Mouse (Mus musculus): ENCODE measurements at regions not wholly inside any gene's neighbourhood (a gene's known extent, or its start where the extent isn't known, plus 50 kb on each side); places are given as distances from the start of the nearest gene placed in this dataset.

GRCm38 (mm10) chr11:82602250-82602649 lies 161.9 kb downstream of the Cct6b start:
- ChIA-PET CTCF (interaction anchor here in 3 of 4 experiments (1.0 to 3.0 kb wide), 3 partner anchors 11 to 12 kb away, joined by 6 to 13 read pairs (median 7); no protein-coding TSS in a partner anchor), POLR2A (no interaction called here)

- ChIA-PET CTCF (interaction anchor here in 1 of 4 experiments (1.2 kb wide), 1 partner anchor 13 kb away, joined by 6 read pairs; no protein-coding TSS in a partner anchor), POLR2A (no interaction called here)
Observed at GRCm38 (mm10) chr11:82600151-82600550, 164.0 kb downstream of the Cct6b start.

- CTCF ChIA-PET, result interaction anchor here in 1 of 4 experiments (0.7 kb wide), 1 partner anchor 16 kb away, joined by 4 read pairs; no protein-coding TSS in a partner anchor
- POLR2A ChIA-PET, result interaction anchor here in 1 of 4 experiments (0.5 to 1.2 kb wide), 3 partner anchors 117 to 230 kb away, joined by 3 read pairs; no protein-coding TSS in a partner anchor
Observed at GRCm38 (mm10) chr11:82597757-82598156, 166.4 kb downstream of the Cct6b start.

GRCm38 (mm10) chr11:82596801-82597200 lies 167.3 kb downstream of the Cct6b start:
- CTCF ChIA-PET, result interaction anchor here in 2 of 4 experiments (0.6 to 1.3 kb wide), 7 partner anchors 13 to 1358 kb away, joined by 3 to 5 read pairs (median 3); no protein-coding TSS in a partner anchor
- POLR2A ChIA-PET, result interaction anchor here in 2 of 4 experiments (0.5 to 0.9 kb wide), 2 partner anchors 159 to 164 kb away, joined by 3 read pairs; no protein-coding TSS in a partner anchor

GRCm38 (mm10) chr11:82589761-82590160 lies 174.4 kb downstream of the Cct6b start:
- ChIA-PET CTCF (interaction anchor here in 1 of 4 experiments (0.6 kb wide), 1 partner anchor 27 kb away, joined by 3 read pairs; no protein-coding TSS in a partner anchor), POLR2A (no interaction called here)

GRCm38 (mm10) chr11:82588744-82589143 lies 175.4 kb downstream of the Cct6b start:
- ChIA-PET POLR2A (interaction anchor here in 2 of 4 experiments (0.7 kb wide), 2 partner anchors 201 to 815 kb away, joined by 3 to 4 read pairs; no protein-coding TSS in a partner anchor), CTCF (no interaction called here)

- CTCF ChIA-PET, result interaction anchor here in 1 of 4 experiments (0.8 kb wide), 1 partner anchor 34 kb away, joined by 3 read pairs; no protein-coding TSS in a partner anchor
- POLR2A ChIA-PET, result no interaction called here
Observed at GRCm38 (mm10) chr11:82579841-82580415, 184.2 kb downstream of the Cct6b start.

- CTCF ChIA-PET, result no interaction called here
- POLR2A ChIA-PET, result interaction anchor here in 1 of 4 experiments (0.6 kb wide), 1 partner anchor 63 kb away, joined by 3 read pairs; no protein-coding TSS in a partner anchor
Observed at GRCm38 (mm10) chr11:82576019-82576418, 187.3 kb downstream of the Tmem132e start.

GRCm38 (mm10) chr11:82573126-82573525 lies 184.4 kb downstream of the Tmem132e start:
- ChIA-PET CTCF (no interaction called here), POLR2A (no interaction called here)

GRCm38 (mm10) chr11:82571525-82571924 lies 182.8 kb downstream of the Tmem132e start:
- CTCF ChIA-PET, result interaction anchor here in 1 of 4 experiments (0.6 kb wide), 1 partner anchor 196 kb away, joined by 3 read pairs; no protein-coding TSS in a partner anchor
- POLR2A ChIA-PET, result interaction anchor here in 1 of 4 experiments (0.7 kb wide), 1 partner anchor 620 kb away, joined by 4 read pairs; no protein-coding TSS in a partner anchor

- POLR2A ChIA-PET, result no interaction called here
Observed at GRCm38 (mm10) chr11:82569819-82570218, 181.1 kb downstream of the Tmem132e start.

GRCm38 (mm10) chr11:82568219-82568676 lies 179.5 kb downstream of the Tmem132e start:
- POLR2A ChIA-PET, result interaction anchor here in 1 of 4 experiments (0.6 to 0.7 kb wide), 2 partner anchors 9 to 144 kb away, joined by 3 read pairs; no protein-coding TSS in a partner anchor
- CTCF ChIA-PET, result interaction anchor here in 1 of 4 experiments (0.7 kb wide), 1 partner anchor 102 kb away, joined by 3 read pairs; no protein-coding TSS in a partner anchor

More at GRCm38 (mm10) chr11:82569819-82570218, 181.1 kb downstream of the Tmem132e start:
- CTCF ChIA-PET, result interaction anchor here in 1 of 4 experiments (0.6 kb wide), 1 partner anchor 82 kb away, joined by 8 read pairs; no protein-coding TSS in a partner anchor

GRCm38 (mm10) chr11:82567014-82567685 lies 178.4 kb downstream of the Tmem132e start:
- ChIA-PET CTCF (no interaction called here), POLR2A (no interaction called here)

GRCm38 (mm10) chr11:82566092-82566491 lies 177.4 kb downstream of the Tmem132e start:
- ChIA-PET POLR2A (no interaction called here), CTCF (no interaction called here)

GRCm38 (mm10) chr11:82564181-82564580 lies 175.5 kb downstream of the Tmem132e start:
- POLR2A ChIA-PET, result no interaction called here
- CTCF ChIA-PET, result no interaction called here

GRCm38 (mm10) chr11:82542028-82542427 lies 153.3 kb downstream of the Tmem132e start:
- POLR2A ChIA-PET, result no interaction called here
- CTCF ChIA-PET, result no interaction called here

GRCm38 (mm10) chr11:82541376-82541775 lies 152.7 kb downstream of the Tmem132e start:
- ChIA-PET CTCF (no interaction called here), POLR2A (no interaction called here)

GRCm38 (mm10) chr11:82537931-82538330 lies 149.2 kb downstream of the Tmem132e start:
- CTCF ChIA-PET, result no interaction called here
- POLR2A ChIA-PET, result interaction anchor here in 1 of 4 experiments (0.5 kb wide), 1 partner anchor 640 kb away, joined by 3 read pairs; no protein-coding TSS in a partner anchor

GRCm38 (mm10) chr11:82523200-82523802 lies 134.6 kb downstream of the Tmem132e start:
- POLR2A ChIA-PET, result interaction anchor here in 1 of 4 experiments (0.6 kb wide), 1 partner anchor 45 kb away, joined by 4 read pairs; no protein-coding TSS in a partner anchor
- CTCF ChIA-PET, result no interaction called here
